Mouse (Mus musculus): ENCODE data around the gene Fam114a1. TPM values are rescaled to one million over a fixed set of nuclear protein-coding genes. Genes with fewer than 3 reads are reported as not detected.

The Fam114a1 gene
- polyA plus RNA-seq, 1 experiment from 2014 or later = 38.8 TPM

GRCm38 (mm10) chr5:65002940-65003824, 33.3 kb downstream of the Fam114a1 start:
- Histone ChIP-seq H3K9ac (ENCODE audit: low read depth, low read length) (no peak overlapping the region), H3K27me3 (replicated peaks; ENCODE audit: control insufficient read depth, insufficient read depth, low read length) (no peaks in the 10 kb centered on the region), H3K4me3 (ENCODE audit: low read length) (no peak overlapping the region), H3K36me3 (ENCODE audit: control insufficient read depth, insufficient read depth, low read length) (no peaks in the 10 kb centered on the region; the same call in 1 of the 2 replicates), H3K4me2 (ENCODE audit: low read depth, low read length) (no peak overlapping the region), H3K4me1 (ENCODE audit: control insufficient read depth, insufficient read depth, low read length) (no peaks in the 10 kb centered on the region), H3K27ac (ENCODE audit: low read length) (no peak overlapping the region), H3K9me3 (ENCODE audit: control insufficient read depth, low read length) (no peaks in the 10 kb centered on the region)
- no peak for ATAC-seq
- 65% methylated on average over 10 of the region's 10 CpGs for WGBS

DNA sequence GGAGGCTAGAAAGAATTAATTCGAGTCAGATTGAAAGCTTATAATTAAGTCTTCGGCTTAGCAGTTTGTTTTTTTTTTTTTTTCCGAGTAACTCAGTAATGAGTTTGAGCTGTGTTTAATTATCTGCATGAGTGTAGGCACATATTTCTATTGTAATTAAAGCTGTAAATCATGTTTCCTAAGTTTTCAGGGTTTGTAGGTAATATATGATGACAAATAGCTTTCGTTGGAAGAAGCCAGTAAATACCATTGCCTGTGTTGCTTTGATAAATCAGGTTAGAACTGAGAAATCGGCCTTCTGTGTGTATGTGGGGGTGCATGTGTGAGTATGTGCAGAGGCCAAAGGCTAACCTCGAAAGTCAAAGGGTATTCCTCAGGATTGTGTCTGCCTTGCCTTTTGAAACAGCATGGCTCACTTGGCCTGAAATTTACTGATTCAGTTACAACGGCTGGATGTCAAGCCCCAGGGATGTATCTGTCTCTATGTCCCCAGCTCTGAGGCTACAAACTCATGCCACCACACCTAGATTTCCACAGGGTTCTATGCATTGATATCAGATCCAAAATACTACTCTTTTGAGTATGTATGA, 34.2 kb downstream of the Fam114a1 start:
- H3K27me3 ChIP-seq (replicated peaks; ENCODE audit: control insufficient read depth, insufficient read depth, low read length) = no peaks in the 10 kb centered on the region
- WGBS = 68% methylated on average over 7 of the region's 7 CpGs
- H3K4me3 ChIP-seq (ENCODE audit: low read length) = no peak overlapping the region
- H3K36me3 ChIP-seq (ENCODE audit: control insufficient read depth, insufficient read depth, low read length) = peaks cover 3% of the 10 kb centered on the region; the same call in 1 of the 2 replicates
- H3K27ac ChIP-seq (ENCODE audit: low read length) = no peak overlapping the region
- H3K9me3 ChIP-seq (ENCODE audit: control insufficient read depth, low read length) = no peaks in the 10 kb centered on the region
- ATAC-seq = no peak
- no peak overlapping the region for H3K4me2 ChIP-seq (ENCODE audit: low read depth, low read length)
- no peak overlapping the region for H3K9ac ChIP-seq (ENCODE audit: low read depth, low read length)
- H3K4me1 ChIP-seq (ENCODE audit: control insufficient read depth, insufficient read depth, low read length) = no peaks in the 10 kb centered on the region

GRCm38 (mm10) chr5:65005251-65005650, 35.4 kb downstream of the Fam114a1 start:
- H3K4me1 ChIP-seq (ENCODE audit: control insufficient read depth, insufficient read depth, low read length) = no peaks in the 10 kb centered on the region
- WGBS = 93% methylated on average over 4 of the region's 4 CpGs
- H3K27ac ChIP-seq (ENCODE audit: low read length) = no peak overlapping the region
- H3K9ac ChIP-seq (ENCODE audit: low read depth, low read length) = no peak overlapping the region
- H3K36me3 ChIP-seq (ENCODE audit: control insufficient read depth, insufficient read depth, low read length) = peaks cover 10% of the 10 kb centered on the region
- no peaks in the 10 kb centered on the region for H3K9me3 ChIP-seq (ENCODE audit: control insufficient read depth, low read length)
- no peak for ATAC-seq
- H3K27me3 ChIP-seq (replicated peaks; ENCODE audit: control insufficient read depth, insufficient read depth, low read length) = no peaks in the 10 kb centered on the region
- H3K4me2 ChIP-seq (ENCODE audit: low read depth, low read length) = no peak overlapping the region
- H3K4me3 ChIP-seq (ENCODE audit: low read length) = no peak overlapping the region

DNA sequence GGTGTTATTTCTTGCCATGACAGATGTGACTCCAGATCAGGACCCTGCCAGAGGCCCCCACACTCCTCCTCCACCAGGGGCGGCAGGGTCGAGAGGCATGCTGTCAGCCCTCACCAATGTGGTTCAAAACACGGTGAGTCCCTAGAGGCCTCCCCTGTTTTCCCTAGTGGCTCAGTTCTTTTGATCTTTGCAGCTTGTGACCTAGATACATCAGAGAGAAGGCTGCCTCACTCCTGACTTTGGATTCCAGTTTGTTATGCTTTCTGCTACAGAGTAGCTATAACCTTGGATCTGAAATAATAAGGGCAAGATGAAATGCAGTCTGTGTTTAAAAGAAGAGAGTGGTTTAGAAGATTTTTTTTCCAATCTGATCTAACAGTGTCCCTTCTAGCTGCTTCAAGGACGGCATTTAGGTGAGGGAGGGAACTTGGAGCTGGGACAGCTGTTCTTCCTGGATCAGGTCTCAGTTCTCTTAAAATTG, 36.2 kb downstream of the Fam114a1 start:
- H3K9me3 ChIP-seq (ENCODE audit: control insufficient read depth, low read length) = no peaks in the 10 kb centered on the region
- no peaks in the 10 kb centered on the region for H3K4me1 ChIP-seq (ENCODE audit: control insufficient read depth, insufficient read depth, low read length)
- peaks cover 12% of the 10 kb centered on the region for H3K36me3 ChIP-seq (ENCODE audit: control insufficient read depth, insufficient read depth, low read length)
- H3K27me3 ChIP-seq (replicated peaks; ENCODE audit: control insufficient read depth, insufficient read depth, low read length) = no peaks in the 10 kb centered on the region
- 46% methylated on average over 4 of the region's 4 CpGs for WGBS
- no peak overlapping the region for H3K27ac ChIP-seq (ENCODE audit: low read length)
- H3K4me2 ChIP-seq (ENCODE audit: low read depth, low read length) = no peak overlapping the region
- H3K9ac ChIP-seq (ENCODE audit: low read depth, low read length) = no peak overlapping the region
- no peak overlapping the region for H3K4me3 ChIP-seq (ENCODE audit: low read length)
- no peak for ATAC-seq

DNA sequence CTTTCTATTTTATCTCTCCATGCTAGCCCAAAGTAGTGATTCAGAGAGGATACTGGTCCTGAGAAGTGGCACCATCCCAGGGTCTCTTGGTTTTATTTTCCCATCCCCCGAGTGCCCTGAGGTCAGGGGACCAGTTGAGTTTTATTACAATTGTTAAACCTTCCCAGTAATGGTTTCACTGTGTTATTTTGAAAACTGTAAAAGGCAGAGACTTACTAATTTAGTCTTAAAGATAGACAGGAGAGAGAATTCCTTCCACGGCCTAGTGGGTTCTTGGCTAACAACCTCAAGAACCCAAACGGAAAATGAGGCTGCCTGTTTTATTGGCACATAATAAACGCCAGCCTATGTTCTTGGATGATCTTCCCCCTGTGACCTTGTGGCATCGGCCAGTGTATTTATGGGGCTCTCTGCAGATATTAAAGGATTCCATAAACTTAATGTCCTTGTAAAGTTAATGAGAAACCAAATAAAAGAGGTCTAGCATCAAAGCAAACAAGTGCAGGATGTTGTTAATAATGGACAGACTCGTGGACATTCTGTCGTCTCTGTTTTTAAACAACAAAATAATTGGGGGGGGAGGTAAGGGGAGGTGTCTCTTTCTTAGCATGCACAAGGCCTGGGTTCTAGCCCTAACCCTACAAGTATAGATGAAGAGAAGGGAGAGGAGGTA, 42.2 kb downstream of the Fam114a1 start:
- Histone ChIP-seq H3K27ac (ENCODE audit: low read length) (no peak overlapping the region), H3K4me1 (ENCODE audit: control insufficient read depth, insufficient read depth, low read length) (no peaks in the 10 kb centered on the region), H3K4me2 (ENCODE audit: low read depth, low read length) (no peak overlapping the region), H3K4me3 (ENCODE audit: low read length) (no peak overlapping the region), H3K9me3 (ENCODE audit: control insufficient read depth, low read length) (no peaks in the 10 kb centered on the region), H3K27me3 (replicated peaks; ENCODE audit: control insufficient read depth, insufficient read depth, low read length) (no peaks in the 10 kb centered on the region), H3K9ac (ENCODE audit: low read depth, low read length) (no peak overlapping the region), H3K36me3 (ENCODE audit: control insufficient read depth, insufficient read depth, low read length) (peaks cover 12% of the 10 kb centered on the region)
- 56% methylated on average over 7 of the region's 7 CpGs for WGBS
- ATAC-seq = no peak

GRCm38 (mm10) chr5:65015508-65015907, 45.6 kb downstream of the Fam114a1 start:
- H3K4me3 ChIP-seq (ENCODE audit: low read length) = no peak overlapping the region
- no peak overlapping the region for H3K9ac ChIP-seq (ENCODE audit: low read depth, low read length)
- H3K4me2 ChIP-seq (ENCODE audit: low read depth, low read length) = no peak overlapping the region
- WGBS = 82% methylated on average over 3 of the region's 3 CpGs
- no peaks in the 10 kb centered on the region for H3K9me3 ChIP-seq (ENCODE audit: control insufficient read depth, low read length)
- H3K27ac ChIP-seq (ENCODE audit: low read length) = no peak overlapping the region
- no peaks in the 10 kb centered on the region for H3K4me1 ChIP-seq (ENCODE audit: control insufficient read depth, insufficient read depth, low read length)
- H3K27me3 ChIP-seq (replicated peaks; ENCODE audit: control insufficient read depth, insufficient read depth, low read length) = no peaks in the 10 kb centered on the region
- H3K36me3 ChIP-seq (ENCODE audit: control insufficient read depth, insufficient read depth, low read length) = peaks cover 5% of the 10 kb centered on the region
- no peak for ATAC-seq

DNA sequence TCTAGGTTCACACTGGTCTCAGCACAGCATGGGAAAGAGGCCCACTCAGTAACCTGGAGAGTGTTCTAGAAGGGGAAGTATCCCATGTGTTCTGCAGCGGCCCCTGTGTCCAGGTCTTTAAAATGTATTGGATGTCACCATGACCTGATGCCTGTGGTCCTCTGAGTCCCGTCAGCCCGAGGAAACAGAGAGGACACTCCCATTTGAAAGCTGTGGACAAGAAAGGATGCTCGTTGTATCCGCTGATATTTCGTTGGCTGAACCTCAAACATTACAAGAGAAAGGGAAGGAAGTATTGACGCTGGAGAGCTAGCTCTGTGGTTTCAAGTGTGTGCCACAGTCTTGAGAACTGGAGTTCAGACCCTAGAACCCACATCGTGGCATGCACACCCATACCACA, 49.2 kb downstream of the Fam114a1 start:
- WGBS = 81% methylated on average over 8 of the region's 8 CpGs

GRCm38 (mm10) chr5:65019823-65020222, 50.0 kb downstream of the Fam114a1 start:
- Histone ChIP-seq H3K4me2 (ENCODE audit: low read depth, low read length) (no peak overlapping the region), H3K4me1 (ENCODE audit: control insufficient read depth, insufficient read depth, low read length) (no peaks in the 10 kb centered on the region), H3K27ac (ENCODE audit: low read length) (no peak overlapping the region), H3K9ac (ENCODE audit: low read depth, low read length) (no peak overlapping the region), H3K36me3 (ENCODE audit: control insufficient read depth, insufficient read depth, low read length) (peaks cover 8% of the 10 kb centered on the region), H3K4me3 (ENCODE audit: low read length) (no peak overlapping the region), H3K27me3 (replicated peaks; ENCODE audit: control insufficient read depth, insufficient read depth, low read length) (no peaks in the 10 kb centered on the region), H3K9me3 (ENCODE audit: control insufficient read depth, low read length) (no peaks in the 10 kb centered on the region)
- 62% methylated on average over 7 of the region's 7 CpGs for WGBS
- no peak for ATAC-seq

More for the DNA sequence above, 49.2 kb downstream of the Fam114a1 start:
- H3K9me3 ChIP-seq (ENCODE audit: control insufficient read depth, low read length) = no peaks in the 10 kb centered on the region
- H3K4me3 ChIP-seq (ENCODE audit: low read length) = no peak overlapping the region
- no peak overlapping the region for H3K9ac ChIP-seq (ENCODE audit: low read depth, low read length)
- no peak for ATAC-seq
- peaks cover 8% of the 10 kb centered on the region for H3K36me3 ChIP-seq (ENCODE audit: control insufficient read depth, insufficient read depth, low read length)
- H3K4me1 ChIP-seq (ENCODE audit: control insufficient read depth, insufficient read depth, low read length) = no peaks in the 10 kb centered on the region
- H3K27ac ChIP-seq (ENCODE audit: low read length) = no peak overlapping the region
- H3K27me3 ChIP-seq (replicated peaks; ENCODE audit: control insufficient read depth, insufficient read depth, low read length) = no peaks in the 10 kb centered on the region
- H3K4me2 ChIP-seq (ENCODE audit: low read depth, low read length) = no peak overlapping the region

DNA sequence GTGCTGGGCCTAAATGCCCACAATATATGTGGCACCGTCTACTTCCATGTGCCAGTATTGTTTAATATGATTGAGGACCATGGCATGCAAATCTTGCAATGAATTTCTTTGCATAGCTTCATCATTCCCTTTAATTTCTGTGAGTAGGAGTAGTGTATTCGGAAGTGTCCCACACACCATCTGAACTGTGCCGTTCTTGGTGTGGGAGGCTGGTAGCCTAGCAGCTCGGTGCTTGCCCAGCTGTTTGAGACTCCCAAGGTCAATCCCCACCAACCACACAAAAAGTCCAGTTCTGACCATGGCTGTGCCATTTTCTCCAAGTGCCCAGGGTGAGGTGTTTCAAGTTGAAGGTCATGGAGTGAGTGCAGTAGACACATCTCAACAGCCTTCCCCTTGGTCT, 52.1 kb downstream of the Fam114a1 start:
- H3K4me1 ChIP-seq (ENCODE audit: control insufficient read depth, insufficient read depth, low read length) = no peaks in the 10 kb centered on the region
- no peak for ATAC-seq
- no peak overlapping the region for H3K4me3 ChIP-seq (ENCODE audit: low read length)
- no peaks in the 10 kb centered on the region for H3K9me3 ChIP-seq (ENCODE audit: control insufficient read depth, low read length)
- no peak overlapping the region for H3K9ac ChIP-seq (ENCODE audit: low read depth, low read length)
- H3K27ac ChIP-seq (ENCODE audit: low read length) = no peak overlapping the region
- H3K4me2 ChIP-seq (ENCODE audit: low read depth, low read length) = no peak overlapping the region
- WGBS = 91% methylated on average over 4 of the region's 4 CpGs
- no peaks in the 10 kb centered on the region for H3K27me3 ChIP-seq (replicated peaks; ENCODE audit: control insufficient read depth, insufficient read depth, low read length)
- peaks cover 10% of the 10 kb centered on the region for H3K36me3 ChIP-seq (ENCODE audit: control insufficient read depth, insufficient read depth, low read length)
